Mouse (Mus musculus) liver, embryonic 14.5 days (tissue): ENCODE measurements around the gene Atf3.

Source experiments
- CTCF ChIP-seq: IDR thresholded peaks from 2 replicates; pipeline ENCODE4 v1.5.1; 2016; ENCODE audit warnings: antibody characterized with exemption, low read depth, control low read depth
- EP300 ChIP-seq: IDR thresholded peaks from 2 replicates; pipeline ENCODE4 v1.6.1; 2016; ENCODE audit warnings: antibody characterized with exemption, low read depth

GRCm38 (mm10) chr1:191131692-191132091 lies 86.1 kb downstream of the Atf3 start:
- TF ChIP-seq CTCF, result no peak
- TF ChIP-seq EP300, result no peak
